Mouse (Mus musculus) left cerebral cortex, postnatal 14 days (tissue): Measurements from ENCODE around the gene Rcan2. TPM values are rescaled to one million over a fixed set of nuclear protein-coding genes. Genes with fewer than 3 reads are reported as not detected.

Experiments used
- total RNA-seq, 2 experiments: library from RNA; stranded (reverse); gene quantifications; 2 replicates each; pipeline ENCODE4 v1.2.3; 2021

Gene Rcan2
- total RNA-seq, 2 experiments from 2014 or later: 112 to 122 TPM

Other genes starting within 250 kb of the Rcan2 start
- 10 to 100 TPM; 60.4 to 65.9 TPM for gene Pla2g7, start 233.3 kb upstream of the Rcan2 start, total RNA-seq
- under 1 TPM; 0.38 to 0.40 TPM for gene Tdrd6, start 171.1 kb upstream of the Rcan2 start, total RNA-seq
- 10 to 100 TPM; 40.2 to 42.5 TPM for gene Slc25a27, start 134.1 kb upstream of the Rcan2 start, total RNA-seq
- gene Cyp39a1, start 133.9 kb upstream of the Rcan2 start, total RNA-seq: 1 to 10 TPM; 1.7 to 2.2 TPM